Mouse (Mus musculus) forebrain, embryonic 13.5 days (tissue): ENCODE measurements at regions not wholly inside any gene's neighbourhood (a gene's known extent, or its start where the extent isn't known, plus 50 kb on each side); places are given as distances from the start of the nearest gene placed in this dataset.

ENCODE experiments used
- ATAC-seq: fragments of 200-750 bp; cut with Nextera tagmentation; 2 replicates; pipeline ENCODE4 v1.8.0; 2017
- H3K27ac ChIP-seq: fragments of 300-500 bp; sonication (generic); 2 replicates; pipeline ENCODE4 v1.5.1; 2015; ENCODE audit warnings: inconsistent platforms, mild to moderate bottlenecking, moderate library complexity
- H3K27me3 ChIP-seq: fragments of 300-500 bp; sonication (generic); 2 replicates; pipeline ENCODE4 v1.6.1; 2015; ENCODE audit warnings: mild to moderate bottlenecking, inconsistent platforms
- H3K36me3 ChIP-seq: fragments of 300-500 bp; sonication (generic); 2 replicates; pipeline ENCODE4 v1.6.1; 2015; ENCODE audit warnings: mild to moderate bottlenecking, inconsistent platforms; ENCODE audit not compliant: poor library complexity, severe bottlenecking
- H3K4me1 ChIP-seq: fragments of 300-500 bp; sonication (generic); 2 replicates; pipeline ENCODE4 v1.6.1; 2015; ENCODE audit warnings: inconsistent platforms
- H3K4me2 ChIP-seq: fragments of 300-500 bp; sonication (generic); 2 replicates; pipeline ENCODE4 v1.6.1; 2015; ENCODE audit warnings: inconsistent platforms, mild to moderate bottlenecking, moderate library complexity
- H3K4me3 ChIP-seq: fragments of 300-500 bp; sonication (generic); 2 replicates; pipeline ENCODE4 v1.5.1; 2015; ENCODE audit warnings: mild to moderate bottlenecking, inconsistent platforms
- H3K9ac ChIP-seq: fragments of 300-500 bp; sonication (generic); 2 replicates; pipeline ENCODE4 v1.6.1; 2015; ENCODE audit warnings: mild to moderate bottlenecking, inconsistent platforms
- H3K9me3 ChIP-seq: fragments of 300-500 bp; sonication (generic); replicated peaks from 2 replicates; pipeline ENCODE4 v1.6.1; 2016; ENCODE audit warnings: inconsistent platforms
- WGBS: fragments of 180-500 bp; shearing (Covaris S2); methylation state at CpG from one replicate; pipeline ENCODE4 v1.1.7; 2015; 5-methylcytosine and 5-hydroxymethylcytosine counted together

DNA sequence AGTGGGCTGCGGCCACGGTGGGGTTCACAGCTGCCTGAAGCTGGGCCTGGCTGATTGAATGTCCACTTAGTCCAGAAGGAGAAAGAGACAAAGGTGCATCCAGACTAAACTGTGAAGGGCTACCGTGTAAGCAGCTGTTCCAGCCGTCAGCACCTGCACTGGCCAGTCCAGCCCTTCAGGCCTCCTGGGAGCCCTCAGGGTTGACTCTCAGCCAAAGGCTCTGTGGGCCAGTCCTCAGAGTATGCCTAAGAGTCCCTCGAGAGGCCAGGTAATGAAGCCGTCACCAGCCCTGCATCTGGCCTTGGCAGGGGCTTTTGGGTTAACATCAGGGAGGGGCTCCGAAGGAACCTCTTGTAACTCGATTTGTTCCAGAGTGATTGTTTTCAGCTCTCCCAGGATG lies 187.4 kb downstream of the Gpd2 start:
- Histone ChIP-seq H3K27ac (no peak overlapping the region), H3K4me1 (no peaks in the 10 kb centered on the region), H3K27me3 (no peaks in the 10 kb centered on the region), H3K9ac (no peak overlapping the region), H3K9me3 (no peaks in the 10 kb centered on the region), H3K4me3 (no peak overlapping the region), H3K36me3 (no peaks in the 10 kb centered on the region), H3K4me2 (no peak overlapping the region)
- WGBS, result 94% methylated on average over 8 of the region's 8 CpGs
- no peak for ATAC-seq

DNA sequence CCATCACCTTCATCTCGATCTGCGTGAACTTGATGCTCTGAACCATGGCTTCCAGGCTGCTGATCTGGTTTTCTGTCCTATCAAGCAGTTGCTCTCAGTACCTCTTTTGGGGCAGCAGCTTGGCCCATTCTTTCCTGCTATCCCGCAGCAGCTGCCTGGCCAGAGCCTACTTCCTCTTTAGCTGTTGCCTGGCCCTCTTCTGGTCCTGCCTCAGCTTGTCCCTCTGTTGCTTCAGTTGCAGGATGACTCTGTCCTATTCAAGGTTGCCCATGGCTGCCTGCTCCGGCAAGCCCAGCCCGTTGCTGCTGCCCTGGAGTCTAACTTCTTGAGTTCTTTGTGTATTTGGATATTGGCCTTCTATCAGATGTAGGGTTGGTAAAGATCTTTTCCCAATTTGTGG lies 188.0 kb downstream of the Gpd2 start:
- H3K36me3 ChIP-seq, result no peaks in the 10 kb centered on the region
- no peaks in the 10 kb centered on the region for H3K27me3 ChIP-seq
- H3K4me2 ChIP-seq, result no peak overlapping the region
- H3K4me3 ChIP-seq, result no peak overlapping the region
- H3K9me3 ChIP-seq, result no peaks in the 10 kb centered on the region
- WGBS, result 93% methylated on average over 5 of the region's 5 CpGs
- no peak overlapping the region for H3K27ac ChIP-seq
- no peak overlapping the region for H3K9ac ChIP-seq
- no peaks in the 10 kb centered on the region for H3K4me1 ChIP-seq
- no peak for ATAC-seq

DNA sequence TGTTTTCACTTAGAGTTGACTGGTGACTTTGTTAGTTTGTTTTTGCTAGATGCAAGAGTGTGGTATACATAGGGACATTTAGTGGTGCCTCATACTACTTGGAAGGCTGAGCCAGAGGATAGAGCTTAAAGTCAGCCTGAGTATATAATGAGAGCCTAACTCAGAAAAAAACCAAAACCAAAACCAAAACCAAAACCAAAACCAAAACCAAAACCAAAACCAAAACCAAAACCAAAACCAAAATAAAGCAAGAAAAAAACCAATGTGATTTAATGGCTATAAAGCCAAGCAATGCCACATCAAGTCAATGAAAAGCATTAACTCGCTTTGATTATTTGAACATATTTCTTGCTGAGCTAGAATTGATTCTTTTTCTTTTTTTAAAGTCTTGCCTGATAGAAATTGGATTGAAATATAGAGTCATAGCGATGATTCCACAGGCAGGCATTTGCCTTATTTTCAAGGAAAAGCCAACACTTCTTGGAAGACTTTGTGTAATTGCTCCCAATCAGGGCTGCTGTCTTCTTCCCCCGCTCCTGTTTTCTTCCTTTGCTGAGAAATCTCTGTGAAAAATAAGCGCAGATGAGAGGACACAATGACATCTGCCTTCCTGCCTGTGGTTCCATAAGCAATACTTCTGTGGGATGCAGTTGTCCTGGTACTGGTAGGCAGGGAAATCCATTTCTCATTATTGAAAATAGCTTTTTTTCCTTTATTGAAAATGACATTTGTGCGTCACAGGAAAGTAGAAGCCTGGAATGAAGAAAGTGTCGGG lies 213.7 kb downstream of the Gpd2 start:
- WGBS, result 93% methylated on average over 6 of the region's 6 CpGs
- ATAC-seq, result no peak

GRCm38 (mm10) chr2:57453896-57454679 lies 216.7 kb downstream of the Gpd2 start:
- Histone ChIP-seq H3K27ac (no peak overlapping the region), H3K4me1 (no peaks in the 10 kb centered on the region), H3K36me3 (no peaks in the 10 kb centered on the region), H3K9ac (no peak overlapping the region), H3K27me3 (no peaks in the 10 kb centered on the region), H3K9me3 (no peaks in the 10 kb centered on the region), H3K4me3 (no peak overlapping the region), H3K4me2 (no peak overlapping the region)
- 95% methylated on average over 5 of the region's 5 CpGs for WGBS
- ATAC-seq, result no peak

More for the DNA sequence above, 213.7 kb downstream of the Gpd2 start:
- Histone ChIP-seq H3K4me1 (no peaks in the 10 kb centered on the region), H3K27ac (no peak overlapping the region), H3K36me3 (no peaks in the 10 kb centered on the region), H3K4me3 (no peak overlapping the region), H3K4me2 (no peak overlapping the region), H3K9me3 (no peaks in the 10 kb centered on the region), H3K9ac (no peak overlapping the region), H3K27me3 (no peaks in the 10 kb centered on the region)

GRCm38 (mm10) chr2:57459901-57460300 lies 222.5 kb downstream of the Gpd2 start:
- no peak for ATAC-seq

GRCm38 (mm10) chr2:57473873-57474272 lies 236.4 kb downstream of the Gpd2 start:
- no peak overlapping the region for H3K27ac ChIP-seq
- H3K9me3 ChIP-seq, result no peaks in the 10 kb centered on the region
- no peaks in the 10 kb centered on the region for H3K27me3 ChIP-seq
- no peak overlapping the region for H3K9ac ChIP-seq
- H3K4me2 ChIP-seq, result no peak overlapping the region
- no peak for ATAC-seq
- 86% methylated on average over 3 of the region's 3 CpGs for WGBS
- no peak overlapping the region for H3K4me3 ChIP-seq
- H3K36me3 ChIP-seq, result no peaks in the 10 kb centered on the region
- no peaks in the 10 kb centered on the region for H3K4me1 ChIP-seq

More at GRCm38 (mm10) chr2:57459901-57460300, 222.5 kb downstream of the Gpd2 start:
- no peak overlapping the region for H3K4me2 ChIP-seq
- no peak overlapping the region for H3K9ac ChIP-seq
- H3K4me3 ChIP-seq, result no peak overlapping the region
- H3K36me3 ChIP-seq, result no peaks in the 10 kb centered on the region
- no peak overlapping the region for H3K27ac ChIP-seq
- 94% methylated on average over 2 of the region's 2 CpGs for WGBS
- no peaks in the 10 kb centered on the region for H3K27me3 ChIP-seq
- H3K4me1 ChIP-seq, result no peaks in the 10 kb centered on the region
- H3K9me3 ChIP-seq, result no peaks in the 10 kb centered on the region

GRCm38 (mm10) chr2:57492116-57492515 lies 254.7 kb downstream of the Gpd2 start:
- ATAC-seq, result no peak
- no peaks in the 10 kb centered on the region for H3K36me3 ChIP-seq
- 80% methylated on average over 4 of the region's 4 CpGs for WGBS

GRCm38 (mm10) chr2:57492914-57493621 lies 255.6 kb downstream of the Gpd2 start:
- no peaks in the 10 kb centered on the region for H3K9me3 ChIP-seq
- H3K4me3 ChIP-seq, result no peak overlapping the region
- H3K9ac ChIP-seq, result no peak overlapping the region
- 16% methylated on average over 6 of the region's 6 CpGs for WGBS
- no peak overlapping the region for H3K4me2 ChIP-seq
- no peak for ATAC-seq
- 0 out of 2 replicates have a peak, but pooled peaks cover 8% of the 10 kb centered on the region for H3K4me1 ChIP-seq
- no peaks in the 10 kb centered on the region for H3K36me3 ChIP-seq
- no peaks in the 10 kb centered on the region for H3K27me3 ChIP-seq
- H3K27ac ChIP-seq, result no peak overlapping the region

More at GRCm38 (mm10) chr2:57492116-57492515, 254.7 kb downstream of the Gpd2 start:
- Histone ChIP-seq H3K9ac (no peak overlapping the region), H3K4me3 (no peak overlapping the region), H3K27me3 (no peaks in the 10 kb centered on the region), H3K9me3 (no peaks in the 10 kb centered on the region), H3K27ac (no peak overlapping the region), H3K4me2 (no peak overlapping the region), H3K4me1 (0 out of 2 replicates have a peak, but pooled peaks cover 8% of the 10 kb centered on the region)

DNA sequence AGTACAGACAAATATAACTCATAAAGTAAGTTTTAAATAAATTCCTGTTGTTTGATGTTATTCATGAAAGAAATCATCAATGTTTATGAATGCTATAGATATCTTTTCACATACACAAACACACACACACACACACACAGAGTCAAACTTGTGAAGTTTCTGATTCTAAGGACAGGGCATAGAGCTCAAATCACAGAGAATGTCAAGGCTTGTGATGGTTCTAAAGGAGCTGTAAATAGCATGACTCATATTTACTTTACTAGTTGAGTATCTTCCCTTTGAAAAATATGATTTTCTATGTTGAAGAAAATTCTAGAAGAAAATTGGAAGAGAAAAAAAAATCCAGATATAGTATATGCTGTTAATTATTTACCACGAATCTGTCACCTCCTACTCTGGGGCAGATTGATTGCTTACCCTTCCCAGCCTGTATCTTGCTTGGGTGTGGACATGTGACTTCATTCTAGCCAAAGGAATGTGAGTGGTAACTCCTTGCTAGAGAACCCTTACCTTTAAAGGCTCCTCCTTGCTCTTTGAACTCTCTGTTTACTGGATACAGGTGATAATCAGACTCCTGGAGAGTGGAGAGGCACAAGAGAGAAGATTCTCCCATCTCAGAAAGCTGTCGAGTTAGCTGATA lies 259.0 kb downstream of the Gpd2 start:
- no peaks in the 10 kb centered on the region for H3K9me3 ChIP-seq
- H3K9ac ChIP-seq, result no peak overlapping the region
- no peaks in the 10 kb centered on the region for H3K27me3 ChIP-seq
- H3K27ac ChIP-seq, result no peak overlapping the region
- H3K36me3 ChIP-seq, result no peaks in the 10 kb centered on the region
- no peak overlapping the region for H3K4me3 ChIP-seq
- no peak for ATAC-seq
- H3K4me1 ChIP-seq, result 0 out of 2 replicates have a peak, but pooled peaks cover 8% of the 10 kb centered on the region
- H3K4me2 ChIP-seq, result no peak overlapping the region
- WGBS, result 82% methylated on average over 2 of the region's 2 CpGs

DNA sequence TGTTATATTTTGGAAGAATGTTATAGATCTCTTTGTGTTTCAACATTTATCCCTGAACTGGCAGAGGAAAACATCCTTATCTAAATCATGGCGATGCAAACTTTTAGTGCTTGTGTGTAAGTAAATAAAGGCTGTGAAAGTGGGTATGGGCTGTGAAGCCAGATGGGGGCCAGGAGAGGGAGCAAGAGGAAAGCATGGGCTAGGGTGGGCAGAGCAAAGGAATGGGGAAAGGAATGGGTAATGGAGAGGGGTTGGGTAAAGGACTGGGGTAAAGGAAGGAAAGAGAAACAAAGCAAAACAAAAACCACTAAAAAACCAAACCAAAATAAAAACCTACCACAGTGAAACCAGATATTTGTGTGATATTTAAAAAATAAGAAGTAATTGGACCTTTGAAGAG lies 260.5 kb downstream of the Gpd2 start:
- ATAC-seq, result no peak
- no peak overlapping the region for H3K4me2 ChIP-seq
- 83% methylated on average over 1 of the region's 1 CpGs for WGBS

GRCm38 (mm10) chr2:57504678-57505077 lies 267.2 kb downstream of the Gpd2 start:
- no peaks in the 10 kb centered on the region for H3K4me1 ChIP-seq
- H3K27me3 ChIP-seq, result no peaks in the 10 kb centered on the region
- no peaks in the 10 kb centered on the region for H3K9me3 ChIP-seq
- no peaks in the 10 kb centered on the region for H3K36me3 ChIP-seq
- WGBS, result 78% methylated on average over 2 of the region's 2 CpGs
- H3K4me3 ChIP-seq, result no peak overlapping the region
- no peak overlapping the region for H3K4me2 ChIP-seq
- no peak overlapping the region for H3K27ac ChIP-seq
- ATAC-seq, result no peak
- H3K9ac ChIP-seq, result no peak overlapping the region

More for the DNA sequence above, 260.5 kb downstream of the Gpd2 start:
- Histone ChIP-seq H3K4me1 (0 out of 2 replicates have a peak, but pooled peaks cover 6% of the 10 kb centered on the region), H3K9me3 (no peaks in the 10 kb centered on the region), H3K27ac (no peak overlapping the region), H3K27me3 (no peaks in the 10 kb centered on the region), H3K36me3 (no peaks in the 10 kb centered on the region), H3K4me3 (no peak overlapping the region), H3K9ac (no peak overlapping the region)
